ENCODE assay signal across 15 mouse cellular contexts in the genomic region with DNA sequence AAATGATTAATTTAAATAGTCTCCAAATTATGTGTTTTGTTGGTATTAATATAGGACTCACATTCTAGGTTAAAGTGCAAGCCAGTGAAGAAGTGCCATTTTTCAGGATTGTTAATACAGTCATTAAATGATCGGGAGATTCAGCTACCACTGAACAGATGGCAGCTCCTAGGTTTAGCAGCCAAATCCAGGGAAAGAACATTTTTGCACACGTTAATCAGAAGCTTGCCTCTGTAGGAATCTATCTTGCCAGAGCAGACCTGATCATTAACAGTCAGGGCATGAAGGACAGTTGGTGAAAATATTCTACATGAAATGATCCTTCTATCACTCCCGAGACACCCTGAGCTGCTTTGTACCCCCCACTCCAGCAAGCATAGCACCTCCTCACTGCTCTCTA.
DNase-seq lines count a peak whose midpoint lies in the region; ATAC-seq and TF ChIP-seq lines count a peak whose summit lies in the region.
"Had no signal": no experiment of that assay in that cellular context is flagged by ENCODE, and none has a peak within 500 bp of the region (broad histone marks: within the 10 kb centered on the region; RNA-seq: fewer than 3 reads in every experiment).

No protein-coding gene starts in this region.

- H3K4me1 ChIP-seq in forebrain, embryonic 16.5 days (replicated peaks; ENCODE audit: control insufficient read depth, insufficient read depth, low read length) = peaks cover 6% of the 10 kb centered on the region; the same call in 1 of the 2 replicates
- H3K4me1 ChIP-seq in forebrain, embryonic 10.5 days = no peaks in the 10 kb centered on the region
- H3K4me1 ChIP-seq: heart, embryonic 13.5 days; midbrain, embryonic 13.5 days had no signal

- H3K4me2 ChIP-seq in forebrain, embryonic 16.5 days (ENCODE audit: low read length) = no peak overlapping the region
- H3K4me2 ChIP-seq: heart, embryonic 13.5 days; midbrain, embryonic 13.5 days had no signal

- no peaks in the 10 kb centered on the region for H3K36me3 ChIP-seq in forebrain, embryonic 16.5 days (ENCODE audit: control insufficient read depth, insufficient read depth)
- H3K36me3 ChIP-seq in forebrain, embryonic 10.5 days (replicated peaks) = peaks cover 63% of the 10 kb centered on the region

- no peak for TF ChIP-seq CTCF in layer of hippocampus, adult 2 months (conservative IDR thresholded peaks at IDR 0.05)

- intact Hi-C loops in left cerebral cortex, postnatal 36 days (cut with DNase I) = no loop called here

- H3K27me3 ChIP-seq in forebrain, embryonic 16.5 days (replicated peaks; ENCODE audit: control insufficient read depth, insufficient read depth, low read length) = no peaks in the 10 kb centered on the region
- H3K27me3 ChIP-seq in forebrain, embryonic 10.5 days (ENCODE audit: poor library complexity, severe bottlenecking) = no peaks in the 10 kb centered on the region
- H3K27me3 ChIP-seq: heart, embryonic 13.5 days; midbrain, embryonic 13.5 days had no signal

- H3K9me3 ChIP-seq in forebrain, embryonic 16.5 days (ENCODE audit: control insufficient read depth, low read length) = no peaks in the 10 kb centered on the region
- H3K9me3 ChIP-seq in forebrain, embryonic 10.5 days = no peaks in the 10 kb centered on the region
- H3K9me3 ChIP-seq: heart, embryonic 13.5 days; midbrain, embryonic 13.5 days had no signal

- no peak overlapping the region for H3K4me3 ChIP-seq in forebrain, embryonic 16.5 days (replicated peaks; ENCODE audit: low read length)
- H3K4me3 ChIP-seq in forebrain, embryonic 10.5 days = no peak overlapping the region
- no peak overlapping the region for H3K4me3 ChIP-seq in layer of hippocampus, adult 2 months
- H3K4me3 ChIP-seq: heart, embryonic 13.5 days; midbrain, embryonic 13.5 days had no signal

- WGBS in forebrain, embryonic 16.5 days = 43% methylated on average over 3 of the region's 3 CpGs
- 93% methylated on average over 3 of the region's 3 CpGs for WGBS in forebrain, embryonic 10.5 days

- no peak for DNase-seq in forebrain, embryonic 10.5 days (ENCODE audit: extremely low spot score, low spot score)
- peak; percentile 91 for DNase-seq in brain, adult 2 months (ENCODE audit: low read depth, low spot score)
- DNase-seq in cerebellum, adult 18-20 months = peak; percentile 60 to 76
- DNase-seq in layer of hippocampus, adult 2 months (ENCODE audit: low spot score in 2 of 2) = peak; percentile 56 to 60
- no peak for DNase-seq in lung, postnatal 25 days (ENCODE audit: low spot score)
- no peak for DNase-seq in left cerebral cortex, postnatal 36 days (ENCODE audit: low spot score in 2 of 2)
- DNase-seq: adrenal gland, postnatal 14 days; heart, postnatal 36 days; lung, adult 18-20 months; lung, postnatal 36 days; retina, postnatal 1 day; thymus, adult 2 months had no signal

- ATAC-seq in forebrain, embryonic 16.5 days = peak; percentile 70
- ATAC-seq: midbrain, embryonic 13.5 days had no signal

- H3K27ac ChIP-seq in forebrain, embryonic 16.5 days (ENCODE audit: low read length) = peak overlapping the region; percentile 57
- H3K27ac ChIP-seq in forebrain, embryonic 10.5 days = no peak overlapping the region
- peak overlapping the region; percentile 92 for H3K27ac ChIP-seq in layer of hippocampus, adult 2 months
- H3K27ac ChIP-seq: heart, embryonic 13.5 days; midbrain, embryonic 13.5 days had no signal

- H3K9ac ChIP-seq in forebrain, embryonic 16.5 days (replicated peaks; ENCODE audit: low read depth, low read length) = no peak overlapping the region
- H3K9ac ChIP-seq: heart, embryonic 13.5 days; midbrain, embryonic 13.5 days had no signal

Comparison
In these comparisons a context has a peak if more than half of its experiments do, and no peak if none do; other contexts are left out.
1. DNase-seq: peak in brain, adult 2 months (single experiment), cerebellum, adult 18-20 months (2 of 2) and layer of hippocampus, adult 2 months (2 of 2); none in forebrain, embryonic 10.5 days (single experiment), lung, postnatal 25 days (single experiment) and left cerebral cortex, postnatal 36 days (0 of 2).